Comparison of ENCODE assay signal across 24 mouse cellular contexts in the genomic region with DNA sequence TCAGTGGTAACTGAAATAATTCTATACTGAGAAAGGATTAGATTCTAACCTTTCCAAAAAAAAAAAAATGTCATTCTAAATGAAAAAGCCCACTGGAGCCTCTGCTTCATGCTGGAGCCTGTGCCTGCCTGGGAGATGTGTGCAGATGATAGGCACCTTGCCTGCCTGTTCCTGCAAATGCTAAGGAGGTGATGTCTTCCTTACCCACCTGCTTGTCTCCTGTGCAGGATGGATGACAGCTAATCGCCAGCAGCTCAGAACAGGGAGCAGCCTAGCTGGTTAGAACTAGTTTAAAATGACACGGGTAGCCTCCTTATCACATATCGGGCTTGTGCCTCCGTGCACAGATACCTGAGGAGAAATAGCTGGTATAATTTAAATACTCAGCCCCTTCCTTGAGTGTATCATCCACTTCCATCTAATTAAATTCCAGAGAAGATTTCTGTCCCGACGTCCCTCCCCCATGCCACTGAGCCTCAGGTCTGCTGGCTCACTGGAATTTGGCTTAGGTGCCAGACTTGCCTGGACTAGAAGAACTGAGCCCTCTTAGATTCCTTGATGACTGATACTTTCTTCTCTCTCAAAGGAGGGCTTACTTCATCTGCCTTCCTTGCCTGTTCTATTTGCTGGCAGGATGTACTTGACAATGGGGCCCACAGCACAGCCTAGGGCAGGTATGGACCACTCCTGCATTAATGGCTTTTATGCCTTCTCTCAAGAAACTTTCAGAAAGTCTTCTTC.
DNase-seq lines count a peak whose midpoint lies in the region; ATAC-seq and TF ChIP-seq lines count a peak whose summit lies in the region.
"Had no signal": no experiment of that assay in that cellular context is flagged by ENCODE, and none has a peak within 500 bp of the region (broad histone marks: within the 10 kb centered on the region; RNA-seq: fewer than 3 reads in every experiment).

No protein-coding gene starts in this region.

- no peak for TF ChIP-seq POLR2A in brain, embryonic 14.5 days (IDR thresholded peaks at IDR 0.05; ENCODE audit: borderline replicate concordance, extremely low read depth, insufficient read depth, insufficient read length, poor library complexity, severe bottlenecking)

- no peaks in the 10 kb centered on the region for H3K27me3 ChIP-seq in kidney, postnatal 0 days (ENCODE audit: insufficient read depth, low read length)
- no peaks in the 10 kb centered on the region for H3K27me3 ChIP-seq in embryonic facial prominence, embryonic 13.5 days
- H3K27me3 ChIP-seq in stomach, embryonic 14.5 days (ENCODE audit: control insufficient read depth, insufficient read depth, low read length) = no peaks in the 10 kb centered on the region
- H3K27me3 ChIP-seq in forebrain, embryonic 10.5 days (ENCODE audit: poor library complexity, severe bottlenecking) = peaks cover 10% of the 10 kb centered on the region
- H3K27me3 ChIP-seq: forebrain, embryonic 15.5 days; lung, embryonic 15.5 days had no signal

- H3K36me3 ChIP-seq in kidney, postnatal 0 days (ENCODE audit: insufficient read depth, low read length) = no peaks in the 10 kb centered on the region
- H3K36me3 ChIP-seq in embryonic facial prominence, embryonic 13.5 days = no peaks in the 10 kb centered on the region
- no peaks in the 10 kb centered on the region for H3K36me3 ChIP-seq in stomach, embryonic 14.5 days (ENCODE audit: control insufficient read depth, insufficient read depth, low read length)
- H3K36me3 ChIP-seq in forebrain, embryonic 10.5 days (replicated peaks) = no peaks in the 10 kb centered on the region
- H3K36me3 ChIP-seq: forebrain, embryonic 15.5 days; lung, embryonic 15.5 days; midbrain, embryonic 13.5 days had no signal

- no peaks in the 10 kb centered on the region; the same call in 1 of the 2 replicates for H3K4me1 ChIP-seq in kidney, postnatal 0 days (replicated peaks; ENCODE audit: insufficient read depth, low read length)
- H3K4me1 ChIP-seq in embryonic facial prominence, embryonic 13.5 days = peaks cover 13% of the 10 kb centered on the region; the same call in 1 of the 2 replicates
- H3K4me1 ChIP-seq in stomach, embryonic 14.5 days (ENCODE audit: control insufficient read depth, insufficient read depth, low read length) = no peaks in the 10 kb centered on the region
- peaks cover 11% of the 10 kb centered on the region for H3K4me1 ChIP-seq in forebrain, embryonic 10.5 days
- H3K4me1 ChIP-seq: forebrain, embryonic 15.5 days; lung, embryonic 15.5 days; midbrain, embryonic 13.5 days had no signal

- H3K4me2 ChIP-seq in kidney, postnatal 0 days (ENCODE audit: low read length) = no peak overlapping the region
- H3K4me2 ChIP-seq in embryonic facial prominence, embryonic 13.5 days = no peak overlapping the region
- no peak overlapping the region for H3K4me2 ChIP-seq in stomach, embryonic 14.5 days (replicated peaks; ENCODE audit: low read depth, low read length)
- H3K4me2 ChIP-seq: forebrain, embryonic 15.5 days; hindbrain, embryonic 14.5 days; lung, embryonic 15.5 days; midbrain, embryonic 13.5 days had no signal

- H3K9ac ChIP-seq in kidney, postnatal 0 days (ENCODE audit: low read depth, low read length) = no peak overlapping the region
- H3K9ac ChIP-seq in embryonic facial prominence, embryonic 13.5 days = no peak overlapping the region
- no peak overlapping the region for H3K9ac ChIP-seq in stomach, embryonic 14.5 days (replicated peaks; ENCODE audit: low read depth, low read length)
- H3K9ac ChIP-seq: forebrain, embryonic 15.5 days; hindbrain, embryonic 14.5 days; liver, embryonic 14.5 days; lung, embryonic 15.5 days; midbrain, embryonic 13.5 days had no signal

- 54% methylated on average over 6 of the region's 6 CpGs for WGBS in kidney, postnatal 0 days
- WGBS in embryonic facial prominence, embryonic 13.5 days = 58% methylated on average over 6 of the region's 6 CpGs
- 65% methylated on average over 6 of the region's 6 CpGs for WGBS in stomach, embryonic 14.5 days
- 78% methylated on average over 6 of the region's 6 CpGs for WGBS in forebrain, embryonic 10.5 days

- no peaks in the 10 kb centered on the region for H3K9me3 ChIP-seq in kidney, postnatal 0 days (replicated peaks; ENCODE audit: low read length)
- H3K9me3 ChIP-seq in embryonic facial prominence, embryonic 13.5 days = no peaks in the 10 kb centered on the region
- H3K9me3 ChIP-seq in stomach, embryonic 14.5 days (ENCODE audit: control insufficient read depth, low read depth, low read length) = no peaks in the 10 kb centered on the region
- H3K9me3 ChIP-seq in forebrain, embryonic 10.5 days = no peaks in the 10 kb centered on the region; the same call in 1 of the 2 replicates
- H3K9me3 ChIP-seq: forebrain, embryonic 15.5 days; lung, embryonic 15.5 days; midbrain, embryonic 13.5 days had no signal

- H3K27ac ChIP-seq in kidney, postnatal 0 days = no peak overlapping the region
- H3K27ac ChIP-seq in embryonic facial prominence, embryonic 13.5 days = peak overlapping the region; percentile 79
- H3K27ac ChIP-seq in stomach, embryonic 14.5 days (ENCODE audit: low read length) = peak overlapping the region; percentile 59
- no peak overlapping the region for H3K27ac ChIP-seq in forebrain, embryonic 10.5 days
- H3K27ac ChIP-seq: forebrain, embryonic 15.5 days; hindbrain, embryonic 14.5 days; left cerebral cortex, adult 2 months; liver, embryonic 14.5 days; lung, embryonic 15.5 days; midbrain, embryonic 13.5 days had no signal

- no peak for TF ChIP-seq CTCF in kidney, postnatal 0 days (IDR thresholded peaks at IDR 0.05; ENCODE audit: low read depth)
- no peak for TF ChIP-seq CTCF in brain, embryonic 14.5 days (IDR thresholded peaks at IDR 0.05; ENCODE audit: borderline replicate concordance, extremely low read depth, insufficient read depth, insufficient read length)

- peak; percentile 11 for DNase-seq in kidney, postnatal 0 days (ENCODE audit: low spot score)
- DNase-seq in kidney, postnatal 36 days = no peak
- DNase-seq in brain, embryonic 14.5 days (ENCODE audit: low read depth) = peak; percentile 20
- no peak for DNase-seq in layer of hippocampus, postnatal 25 days (ENCODE audit: extremely low spot score in 1 of 2, low spot score in 1 of 2)
- no peak for DNase-seq in forebrain, embryonic 10.5 days (ENCODE audit: extremely low spot score, low spot score)
- DNase-seq: adrenal gland, adult 8-10 months; cerebellum, adult 11 months; cerebellum, postnatal 36 days; gastrocnemius, postnatal 36 days; heart, postnatal 10 days; kidney, adult 11 months; kidney, postnatal 14 days; left cerebral cortex, postnatal 4 days; right cerebral cortex, postnatal 14 days; spleen, adult 18-20 months; thymus, postnatal 25 days had no signal

- no peak overlapping the region for H3K4me3 ChIP-seq in kidney, postnatal 0 days (replicated peaks; ENCODE audit: low read depth, low read length)
- H3K4me3 ChIP-seq in embryonic facial prominence, embryonic 13.5 days = no peak overlapping the region
- H3K4me3 ChIP-seq in stomach, embryonic 14.5 days (ENCODE audit: low read depth, low read length) = no peak overlapping the region
- no peak overlapping the region for H3K4me3 ChIP-seq in forebrain, embryonic 10.5 days
- H3K4me3 ChIP-seq: forebrain, embryonic 15.5 days; left cerebral cortex, adult 2 months; lung, embryonic 15.5 days; midbrain, embryonic 13.5 days had no signal

- ATAC-seq in kidney, postnatal 0 days (replicated peaks; ENCODE audit: low FRiP score, low read depth) = no peak
- ATAC-seq in embryonic facial prominence, embryonic 13.5 days (ENCODE audit: insufficient number of reproducible peaks, insufficient read depth, low FRiP score, low TSS enrichment, low read depth) = peak; percentile 79
- no peak for ATAC-seq in stomach, embryonic 14.5 days (ENCODE audit: insufficient number of reproducible peaks, insufficient read depth, low FRiP score, low read depth)
- ATAC-seq: forebrain, embryonic 15.5 days; midbrain, embryonic 13.5 days had no signal

Comparison
In these comparisons a context has a peak if more than half of its experiments do, and no peak if none do; other contexts are left out.
1. DNase-seq: peak in kidney, postnatal 0 days (single experiment) and brain, embryonic 14.5 days (single experiment); none in kidney, postnatal 36 days (0 of 2), layer of hippocampus, postnatal 25 days (0 of 2) and forebrain, embryonic 10.5 days (single experiment).
2. H3K27ac ChIP-seq: peak in embryonic facial prominence, embryonic 13.5 days (single experiment) and stomach, embryonic 14.5 days (single experiment); none in kidney, postnatal 0 days (single experiment) and forebrain, embryonic 10.5 days (single experiment).